Mouse (Mus musculus): Measurements from ENCODE around the gene Mknk1.

The Mknk1 gene

DNA sequence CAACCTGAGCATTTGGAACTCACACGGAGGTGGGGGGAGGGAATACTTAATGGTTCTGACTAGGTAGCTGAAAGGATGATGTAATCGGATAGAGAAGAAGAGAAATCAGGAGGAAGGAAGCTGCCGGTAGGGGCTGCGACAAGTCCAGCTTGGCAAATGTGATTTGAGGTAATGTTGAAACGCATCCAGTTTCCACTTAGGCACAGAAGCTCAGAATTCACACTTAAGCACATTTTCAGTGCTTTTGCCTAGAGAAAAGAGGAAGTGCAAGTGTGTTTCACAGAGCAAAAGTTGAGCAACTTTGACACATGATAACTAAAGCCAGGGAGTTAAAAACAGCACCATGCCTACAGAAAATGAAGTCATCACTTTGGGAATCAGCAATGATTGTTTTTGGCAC is 8.4 kb downstream of the Mknk1 start:
- DNase-seq, result no peak

- DNase-seq, result no peak
These were observed 9.1 kb downstream of the Mknk1 start for GRCm38 (mm10) chr4:115848083-115848482.

DNA sequence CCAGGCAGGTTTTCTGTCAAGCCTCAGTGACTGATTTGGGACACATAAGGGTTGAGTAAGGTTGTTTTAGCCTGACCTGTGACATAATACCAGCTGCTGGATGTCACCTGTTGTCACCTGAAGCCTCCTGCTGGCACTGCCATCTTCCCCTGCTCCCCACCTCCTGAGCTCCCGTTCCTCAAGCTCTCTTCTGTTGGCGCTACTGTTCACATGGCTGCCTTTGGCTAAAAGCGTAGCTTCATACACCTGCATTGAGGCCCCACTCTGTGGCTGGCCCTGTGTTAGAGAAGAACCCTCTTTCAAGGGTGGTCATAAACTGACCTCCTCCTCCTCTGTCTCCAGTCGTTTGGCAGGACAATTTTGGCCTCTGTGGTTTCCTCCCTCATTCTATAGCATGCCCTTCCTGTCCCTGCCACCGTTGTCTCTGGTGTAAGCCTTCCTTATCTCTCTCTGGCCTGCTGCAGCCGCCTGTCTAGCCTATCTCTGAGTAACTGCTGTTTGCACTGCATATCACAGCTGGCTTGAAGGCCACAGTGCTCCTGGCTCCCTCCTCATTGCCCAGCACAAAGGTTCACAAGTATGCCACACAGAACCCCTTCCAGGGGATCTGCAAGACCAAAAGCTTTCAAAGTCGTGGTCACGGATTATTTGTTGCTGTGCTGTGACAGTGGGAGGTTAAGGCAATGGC is 10.1 kb downstream of the Mknk1 start:
- no peak for DNase-seq

GRCm38 (mm10) chr4:115850111-115850510 is 11.1 kb downstream of the Mknk1 start:
- DNase-seq, result no peak

- no peak for DNase-seq
These were observed 11.6 kb downstream of the Mknk1 start for GRCm38 (mm10) chr4:115850631-115851030.

- no peak for DNase-seq
These were observed 12.6 kb downstream of the Mknk1 start for GRCm38 (mm10) chr4:115851569-115851968.

- DNase-seq, result no peak
These were observed 16.1 kb downstream of the Mknk1 start for GRCm38 (mm10) chr4:115855100-115855499.

DNA sequence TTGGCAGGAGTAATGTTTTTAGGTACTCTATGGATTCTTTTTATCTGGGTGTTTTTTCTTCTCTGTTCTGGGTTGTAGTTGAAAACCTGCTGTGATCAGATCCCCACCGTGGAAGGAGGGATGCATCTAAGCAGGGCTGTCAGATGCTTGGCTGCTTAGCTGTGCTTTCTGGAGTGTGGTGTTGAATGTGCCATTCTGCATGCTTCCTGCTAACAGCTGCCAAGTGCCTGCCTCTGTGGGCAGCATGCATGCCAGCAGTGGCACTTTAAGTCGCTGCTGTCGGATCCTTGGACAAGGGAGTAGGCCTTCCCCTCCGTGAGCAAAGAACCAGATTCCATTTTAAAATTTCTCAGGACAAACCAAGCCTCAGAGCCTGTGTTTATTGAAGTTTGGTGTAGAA is 16.6 kb downstream of the Mknk1 start:
- no peak for DNase-seq

- DNase-seq, result no peak
These were observed 17.3 kb downstream of the Mknk1 start for GRCm38 (mm10) chr4:115856282-115856681.

DNA sequence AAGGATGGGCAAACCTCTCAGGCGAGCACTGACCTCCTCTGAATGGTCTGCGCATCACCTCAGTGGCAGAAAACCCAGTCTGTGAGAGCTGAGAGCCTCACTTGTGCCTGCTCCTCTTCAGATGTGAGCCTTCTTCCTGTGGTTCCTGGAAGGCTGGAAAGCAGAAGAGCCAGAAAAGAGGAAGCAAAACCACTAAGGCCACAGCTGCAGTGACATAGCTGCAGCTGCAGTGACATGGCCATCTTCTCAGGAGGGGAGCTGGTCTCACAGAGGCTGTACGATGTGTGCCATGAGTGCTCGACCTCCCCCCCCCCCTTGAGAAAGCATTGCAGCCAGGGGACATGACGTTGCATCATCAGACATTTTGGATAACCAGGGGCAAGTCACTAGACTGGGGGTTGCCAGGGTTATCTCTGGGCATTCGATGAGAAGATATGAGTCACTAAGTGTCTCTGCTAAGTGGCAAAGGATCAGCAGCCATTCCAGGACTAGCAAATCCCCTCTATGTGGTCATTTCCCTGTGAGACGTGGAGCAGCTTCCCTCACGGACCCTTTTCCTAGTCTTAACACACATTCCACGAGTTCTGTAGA is 18.4 kb downstream of the Mknk1 start:
- no peak for DNase-seq

DNA sequence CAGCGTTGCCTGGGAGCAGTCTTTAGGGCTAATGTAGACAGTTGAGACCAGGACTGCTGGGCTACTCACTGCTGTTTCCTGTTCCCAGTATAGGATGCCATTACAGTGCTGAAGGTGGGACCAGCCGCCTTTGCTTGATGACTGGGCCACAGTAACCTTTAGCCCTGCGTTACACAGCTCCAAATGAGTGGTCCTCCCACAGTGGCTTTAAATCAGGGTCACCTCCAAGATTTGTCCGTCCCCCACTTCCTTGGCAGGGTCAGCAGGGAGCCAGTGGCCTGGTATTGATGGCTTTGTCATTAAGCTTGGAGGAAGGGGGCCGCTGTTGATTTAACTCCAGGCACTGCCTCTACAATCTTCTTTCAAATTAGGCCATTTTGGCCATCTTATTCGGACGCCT is 24.4 kb downstream of the Mknk1 start:
- no peak for DNase-seq

DNA sequence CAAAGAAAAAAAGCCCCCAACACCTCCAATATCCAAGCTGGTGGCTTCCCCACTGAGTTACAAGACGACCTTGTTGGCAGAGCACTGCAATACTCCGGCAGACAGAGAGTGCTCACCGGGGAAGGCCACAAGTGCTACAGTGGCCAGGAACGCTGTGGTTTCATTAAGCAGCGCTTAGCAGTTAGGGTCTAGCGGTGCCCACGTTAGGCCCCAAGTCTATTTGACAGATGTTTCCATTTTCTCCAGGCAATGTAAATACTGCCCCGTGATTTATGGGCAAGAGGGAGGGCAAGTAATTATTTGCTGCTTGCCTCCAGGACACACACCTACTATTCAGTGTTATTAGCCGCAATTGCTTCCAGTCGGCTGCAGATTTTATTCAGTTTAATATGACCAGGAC is 24.9 kb downstream of the Mknk1 start:
- DNase-seq, result no peak

GRCm38 (mm10) chr4:115869512-115870210 is 30.7 kb downstream of the Mknk1 start:
- DNase-seq, result no peak

DNA sequence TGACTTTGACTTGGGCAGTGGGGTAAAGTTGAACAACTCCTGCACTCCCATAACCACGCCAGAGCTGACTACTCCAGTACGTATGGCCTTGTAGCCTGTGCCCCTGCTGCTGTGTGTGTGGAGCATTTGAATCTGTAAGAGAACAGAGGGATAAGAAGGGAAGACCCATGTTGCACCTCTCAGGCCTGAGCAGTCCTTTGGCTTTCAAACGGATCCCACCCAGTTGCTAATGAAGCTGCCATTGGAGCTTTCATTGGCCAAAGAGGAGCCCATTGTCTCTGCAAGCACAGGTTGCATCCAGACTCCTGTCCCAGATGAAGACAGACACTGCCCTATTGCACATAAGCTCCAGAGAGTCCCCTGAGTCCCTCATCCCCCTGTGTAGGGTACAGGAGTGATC is 34.2 kb downstream of the Mknk1 start:
- DNase-seq, result no peak

GRCm38 (mm10) chr4:115878216-115878678 is 39.2 kb downstream of the Mknk1 start:
- no peak for DNase-seq

- no peak for DNase-seq
These were observed 39.8 kb downstream of the Mknk1 start for GRCm38 (mm10) chr4:115878828-115879227.

DNA sequence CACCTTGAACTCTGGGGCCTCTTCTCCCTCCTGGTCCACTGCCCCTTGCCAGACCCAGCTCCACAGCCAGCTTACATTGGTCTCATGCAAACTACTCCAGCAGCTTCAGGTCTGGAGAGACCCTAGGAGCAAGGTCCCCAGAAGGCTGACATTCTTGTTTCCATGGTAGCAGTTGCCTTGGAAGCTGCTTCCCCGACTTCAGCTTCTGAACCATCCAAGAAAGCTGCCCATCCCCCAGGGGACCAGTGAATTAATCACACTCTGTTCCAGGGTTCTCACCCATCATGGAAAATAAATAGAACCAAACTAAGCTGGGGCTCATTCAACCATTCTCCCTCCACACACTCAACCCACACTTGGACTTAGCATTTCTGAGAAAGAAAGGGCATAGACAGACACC is 42.2 kb downstream of the Mknk1 start:
- DNase-seq, result peak; percentile 62

- DNase-seq, result no peak
These were observed 43.2 kb downstream of the Mknk1 start for GRCm38 (mm10) chr4:115882195-115882594.

DNA sequence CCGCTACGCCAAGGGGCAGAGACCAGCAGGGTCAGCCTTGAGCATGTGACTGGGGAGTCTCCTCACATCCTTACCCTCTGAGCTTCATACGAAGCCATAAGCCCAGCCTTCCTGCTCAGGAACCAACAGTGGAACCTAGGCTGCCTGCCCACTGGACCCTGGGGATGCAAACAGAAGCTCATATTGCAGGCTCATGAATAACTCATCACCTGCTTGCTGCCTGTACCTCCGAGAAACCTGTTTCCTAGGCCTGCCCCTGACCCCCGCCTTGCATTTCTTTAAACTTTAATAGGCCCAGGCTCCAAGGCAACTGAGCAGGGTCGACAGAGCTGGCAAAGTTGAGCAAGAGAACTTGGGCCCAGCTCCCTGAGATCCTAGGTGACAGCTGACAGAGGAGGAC is 45.0 kb downstream of the Mknk1 start, which contains the start of gene Kncn:
TSS of gene Kncn (plus strand) at position 379 of the 400 bp plus-strand sequence.
- no peak for DNase-seq

DNA sequence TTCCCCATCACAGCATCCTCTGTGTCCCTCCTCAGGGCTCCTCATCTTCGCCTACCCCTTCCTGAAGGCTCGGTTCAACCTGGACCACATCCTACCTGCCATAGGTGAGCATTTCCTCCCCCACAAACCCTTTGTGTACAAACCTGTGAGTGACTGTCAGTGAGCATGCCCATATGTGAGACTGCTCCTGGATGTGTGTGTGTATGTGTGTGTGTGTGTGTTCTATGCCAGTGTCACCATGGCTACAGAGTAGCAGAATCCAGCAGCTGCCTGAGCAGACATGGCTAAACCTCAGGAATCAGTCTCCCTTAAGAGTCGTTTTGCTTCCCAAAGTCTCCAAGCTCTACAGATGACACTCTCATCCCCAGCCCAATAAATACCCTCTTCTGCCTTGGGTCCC is 46.8 kb downstream of the Mknk1 start:
- DNase-seq, result no peak

- no peak for DNase-seq
These were observed 47.9 kb downstream of the Mknk1 start for GRCm38 (mm10) chr4:115886875-115887274.

GRCm38 (mm10) chr4:115890066-115890465 is 51.1 kb downstream of the Mknk1 start:
- no peak for DNase-seq

DNA sequence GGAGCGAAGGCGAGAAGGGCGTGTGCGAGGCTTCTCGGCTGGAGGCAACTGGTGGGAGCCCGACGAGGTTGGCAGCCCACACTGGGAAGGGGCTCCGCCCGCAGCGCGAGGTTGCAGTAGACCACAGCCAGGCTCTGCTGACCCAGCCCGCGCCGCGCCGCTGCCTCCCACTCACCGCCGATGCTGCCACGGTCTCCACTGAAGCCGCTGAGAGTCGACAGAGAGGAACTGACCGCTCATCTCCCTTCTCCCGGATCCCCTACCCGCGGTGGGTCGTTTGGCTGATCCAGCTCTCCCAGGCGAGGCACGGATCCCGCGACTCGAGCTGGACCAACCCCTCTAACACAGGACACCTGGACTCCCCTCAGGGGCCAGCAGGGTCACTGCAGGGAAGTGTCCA is 51.6 kb downstream of the Mknk1 start, which contains the start of gene 6430628N08Rik:
TSS of gene 6430628N08Rik (plus strand) at position 113 of the 400 bp plus-strand sequence.
- DNase-seq, result no peak

GRCm38 (mm10) chr4:115894281-115894680 is 55.3 kb downstream of the Mknk1 start:
- DNase-seq, result no peak

Measured in right cerebral cortex, postnatal 4 days (tissue).